Mouse (Mus musculus) brain, adult 2 months (tissue): ENCODE data around the gene Acot13.
"Not testable (repeated sequence)": the region's sequence is repeated elsewhere in the genome, so short reads cannot be mapped to it uniquely, and the experiment has no call there.

Experiments
- DNase-seq: peaks from one replicate; pipeline ENCODE4 v3.0.0; 2011; ENCODE audit warnings: low read depth, low spot score

The Acot13 gene

GRCm38 (mm10) chr13:24831353-24832130 is at the start of gene Acot13, which contains the start of gene Tdp2:
Gene Acot13, minus strand, starts transcription at chr13:24831540.
Gene Tdp2, plus strand, starts transcription at chr13:24831679.
- peak; percentile 99 for DNase-seq

- DNase-seq = no peak
These were observed 49.4 kb upstream of the Acot13 start for GRCm38 (mm10) chr13:24880704-24881103.

- DNase-seq = no peak
These were observed 48.9 kb upstream of the Acot13 start for GRCm38 (mm10) chr13:24880208-24880607.

GRCm38 (mm10) chr13:24879359-24880040 is 48.2 kb upstream of the Acot13 start:
- no peak for DNase-seq

- DNase-seq = no peak
These were observed 36.9 kb upstream of the Acot13 start for GRCm38 (mm10) chr13:24868233-24868632.

- no peak for DNase-seq
These were observed 36.4 kb upstream of the Acot13 start for GRCm38 (mm10) chr13:24867789-24868188.

GRCm38 (mm10) chr13:24866430-24867402 is 35.4 kb upstream of the Acot13 start:
- peak; percentile 19 for DNase-seq

- DNase-seq = peak; percentile 76
These were observed 31.2 kb upstream of the Acot13 start for GRCm38 (mm10) chr13:24862520-24862919.

GRCm38 (mm10) chr13:24862021-24862420 is 30.7 kb upstream of the Acot13 start:
- DNase-seq = peak; percentile 11

DNA sequence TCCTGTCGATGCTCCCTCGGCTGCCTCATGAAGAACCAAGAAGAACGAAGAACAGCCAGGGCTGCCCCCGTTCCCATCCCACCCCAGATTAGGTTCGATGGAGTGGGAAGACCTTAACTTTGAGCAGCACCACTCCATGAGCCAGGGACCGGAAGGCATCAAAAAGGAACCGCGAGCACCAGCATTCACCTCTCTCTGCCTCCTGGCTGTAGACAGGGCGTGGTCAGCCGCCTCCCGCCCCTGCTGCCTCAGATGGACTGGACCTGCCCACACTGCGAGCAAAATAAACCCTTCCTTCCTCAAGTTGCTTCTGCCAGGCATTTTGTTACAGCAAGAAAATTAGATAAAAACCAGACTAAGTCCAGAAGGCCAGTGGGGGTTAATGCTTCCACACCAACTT is 29.7 kb upstream of the Acot13 start:
- DNase-seq = no peak

DNA sequence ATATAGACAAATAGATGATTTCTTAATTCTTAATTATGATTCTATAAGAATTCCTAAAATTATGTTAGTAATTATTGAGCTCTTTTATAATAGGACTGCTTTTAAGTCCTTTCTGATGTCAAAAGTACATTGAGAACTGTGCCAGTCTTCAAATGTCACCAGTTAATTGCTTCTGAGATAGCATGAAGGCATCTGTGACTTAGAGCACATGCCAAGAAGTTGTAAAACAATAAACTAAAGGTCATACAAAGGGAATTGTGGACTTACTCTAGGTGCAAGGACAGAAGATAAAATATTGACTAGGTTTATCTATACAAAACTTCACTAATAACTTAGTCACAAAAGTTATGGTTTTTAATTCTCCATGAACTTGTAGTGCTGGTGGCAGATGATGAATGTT is 27.8 kb upstream of the Acot13 start:
- no peak for DNase-seq

- DNase-seq = no peak
These were observed 21.2 kb upstream of the Acot13 start for GRCm38 (mm10) chr13:24852570-24852969.

- no peak for DNase-seq
These were observed 20.6 kb upstream of the Acot13 start for GRCm38 (mm10) chr13:24851989-24852388.

DNA sequence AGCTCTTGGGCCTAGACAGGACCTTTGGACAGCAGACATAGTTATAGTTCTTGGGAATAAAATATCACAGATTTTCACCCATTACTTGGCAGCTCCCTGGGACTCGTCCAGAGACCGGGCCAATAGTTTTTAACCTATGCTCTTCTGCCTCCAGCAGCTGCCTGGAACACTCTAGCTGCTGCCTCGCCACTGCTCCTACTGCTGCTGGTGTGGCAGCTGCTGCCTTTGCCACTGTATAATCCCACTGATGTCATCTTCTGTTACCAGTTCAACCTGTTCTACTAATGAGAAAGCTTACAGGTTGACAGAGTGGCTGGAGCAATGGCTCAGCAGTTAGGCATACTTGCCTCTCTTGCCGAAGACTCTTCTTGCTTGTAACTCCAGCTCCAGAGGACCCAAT is 18.0 kb upstream of the Acot13 start:
- no peak for DNase-seq

DNA sequence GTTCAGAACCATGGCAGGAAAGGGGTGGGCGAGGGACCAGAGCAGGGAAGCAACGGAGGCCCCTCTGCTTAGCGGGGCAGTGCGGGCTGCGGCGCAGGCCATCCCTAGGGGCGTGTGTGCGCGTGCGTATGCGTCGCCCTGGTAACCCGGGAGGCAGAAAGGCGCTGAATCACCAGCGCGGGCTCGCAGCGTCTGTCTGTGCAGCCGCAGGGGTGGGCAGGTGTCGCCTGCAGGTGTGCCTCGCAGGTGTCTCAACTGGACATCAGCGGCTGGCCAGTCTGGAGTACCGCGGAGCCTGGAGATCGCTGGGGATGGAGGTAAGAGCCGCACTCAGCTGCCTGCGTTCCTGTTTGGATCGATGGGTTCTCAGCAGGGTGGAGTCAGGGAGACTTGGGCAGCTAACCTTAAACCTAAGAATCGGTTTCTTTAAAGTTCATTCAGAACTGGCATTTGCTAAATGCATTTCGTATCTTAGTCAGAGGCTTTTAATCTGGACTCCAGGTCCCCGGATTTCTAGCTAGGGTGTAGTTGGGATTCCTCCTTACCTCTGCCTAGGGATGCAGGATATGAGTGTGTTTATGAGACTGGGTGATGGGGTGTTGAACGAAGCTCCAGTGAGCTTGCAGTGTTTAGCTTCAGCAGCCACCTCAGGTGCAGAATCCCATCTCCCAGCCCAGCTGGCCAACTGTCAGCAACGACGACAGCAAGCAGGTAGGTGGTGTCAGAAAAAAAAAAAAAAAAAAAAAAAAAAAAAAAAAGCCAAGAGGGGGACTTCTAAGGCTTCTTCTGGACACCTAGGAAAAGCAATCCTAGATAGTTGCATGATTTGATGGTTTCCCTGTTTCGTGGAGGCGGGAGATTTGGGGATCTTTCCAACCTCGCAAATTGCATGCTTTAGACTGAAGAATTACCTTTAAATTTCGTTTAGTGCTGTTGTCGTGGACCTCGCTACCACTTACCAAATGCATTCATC is 13.9 kb upstream of the Acot13 start, which contains the start of gene D130043K22Rik:
D130043K22Rik (plus strand) TSS at position 153 of the 973 bp plus-strand sequence.
- peak; percentile 85 for DNase-seq

DNA sequence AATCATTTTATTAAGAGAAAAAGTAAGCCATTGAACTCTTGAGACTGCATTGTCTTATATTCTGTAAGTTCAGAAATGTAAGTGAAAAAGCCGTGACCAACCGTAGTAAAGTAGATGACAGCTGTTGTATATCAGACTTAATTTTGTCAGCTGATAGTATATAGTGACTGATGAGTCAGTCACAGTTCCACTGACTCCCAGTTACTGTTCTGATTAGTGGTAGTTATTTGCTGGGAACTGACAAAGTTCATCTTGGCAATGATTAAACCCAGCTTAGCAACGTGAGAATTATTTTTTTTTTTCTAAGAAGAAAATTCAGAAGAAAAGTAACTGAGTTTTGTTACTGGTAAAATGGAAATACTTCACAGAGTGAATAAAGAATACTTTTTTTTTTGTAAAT is 10.4 kb upstream of the Acot13 start:
- no peak for DNase-seq

DNA sequence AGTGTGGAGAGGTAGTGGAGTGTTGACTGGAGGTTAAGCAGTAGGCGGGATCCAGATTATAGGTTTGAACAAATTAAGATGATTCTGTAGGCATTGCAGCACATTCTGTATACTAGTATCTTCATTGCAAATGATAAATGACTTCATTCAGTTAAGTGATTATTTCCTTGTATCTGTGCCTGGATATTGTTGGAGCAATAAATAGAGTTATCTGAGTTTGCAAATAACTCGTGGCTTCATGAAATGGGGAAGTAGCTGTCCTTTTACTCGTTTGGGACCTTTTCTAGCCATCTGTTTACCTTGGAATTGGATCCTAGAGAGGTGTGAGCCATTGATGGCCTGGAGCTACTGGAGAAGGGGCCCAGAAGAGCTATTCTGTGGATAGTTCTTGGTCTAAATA is 8.5 kb upstream of the Acot13 start:
- no peak for DNase-seq

GRCm38 (mm10) chr13:24837765-24838164 is 6.4 kb upstream of the Acot13 start:
- not testable (repeated sequence) for DNase-seq

DNA sequence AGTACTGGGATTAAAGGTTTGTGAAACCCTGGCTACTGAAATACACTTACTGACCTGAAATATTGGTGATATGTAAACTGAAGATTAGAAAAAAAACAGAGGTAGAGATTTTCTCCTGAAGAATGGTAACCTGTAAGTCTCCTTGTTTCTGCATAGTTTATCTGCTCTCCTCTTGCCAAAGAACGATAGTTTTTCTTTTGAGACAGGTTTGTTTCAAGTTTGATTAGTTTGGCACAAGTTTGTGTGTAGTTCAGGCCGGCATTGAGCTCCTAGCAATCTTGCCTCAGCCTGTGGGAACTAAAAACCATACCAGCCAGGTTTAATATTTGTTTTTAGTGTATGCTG is 1.4 kb upstream of the Acot13 start:
- DNase-seq = no peak

- peak; percentile 28 for DNase-seq
These were observed 931 bp upstream of the Acot13 start for GRCm38 (mm10) chr13:24832131-24832810.
